Mouse (Mus musculus) kidney, adult 8-10 months (tissue): ENCODE results near the gene Mylk4.

Source experiments
- DNase-seq, 2 experiments: peaks; one replicate each; pipeline ENCODE4 v3.0.0; 2022

The Mylk4 gene

DNA sequence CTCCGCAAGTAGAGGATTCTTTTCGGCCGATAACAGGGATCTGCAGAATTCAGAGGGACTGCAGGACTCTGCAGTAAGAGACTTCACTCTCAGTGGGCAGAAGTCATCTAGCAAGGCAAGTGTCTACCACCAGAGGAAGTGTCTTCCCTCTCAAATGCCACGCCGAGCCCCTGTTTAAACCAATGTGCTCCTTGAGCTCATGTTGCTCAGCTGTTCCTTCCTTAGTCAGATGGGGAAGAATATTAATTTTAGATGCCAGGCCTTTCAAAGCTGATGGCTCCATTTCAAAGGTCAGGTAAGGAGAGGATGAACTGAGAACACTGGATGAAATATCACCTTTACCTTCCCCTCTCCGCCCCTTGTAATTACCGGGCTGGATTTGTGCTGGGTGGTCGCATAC is at the start of gene Mylk4:
Gene Mylk4 (minus strand): TSS at position 139 of the 400 bp plus-strand sequence.
- DNase-seq = no peak

DNA sequence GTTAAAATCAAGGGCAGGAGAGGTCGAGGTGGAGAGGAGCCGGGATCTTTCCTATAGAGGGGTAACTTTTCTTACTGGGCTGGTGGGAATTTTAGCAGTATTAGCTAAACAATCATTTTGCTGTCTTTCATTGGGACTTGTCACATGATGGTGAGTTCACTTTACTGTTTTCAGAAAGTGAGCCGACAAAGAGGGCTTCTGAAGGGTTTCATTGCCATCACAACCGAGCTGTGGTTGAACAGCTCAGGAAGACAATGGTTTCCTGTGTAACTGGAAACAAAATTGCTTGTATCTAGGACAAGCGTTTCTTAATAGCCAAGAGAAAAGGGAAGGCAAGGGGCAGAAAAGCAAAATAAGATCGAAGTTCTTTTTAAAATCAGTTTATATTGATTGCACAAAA is 49.5 kb upstream of the Mylk4 start:
- no peak for DNase-seq

DNA sequence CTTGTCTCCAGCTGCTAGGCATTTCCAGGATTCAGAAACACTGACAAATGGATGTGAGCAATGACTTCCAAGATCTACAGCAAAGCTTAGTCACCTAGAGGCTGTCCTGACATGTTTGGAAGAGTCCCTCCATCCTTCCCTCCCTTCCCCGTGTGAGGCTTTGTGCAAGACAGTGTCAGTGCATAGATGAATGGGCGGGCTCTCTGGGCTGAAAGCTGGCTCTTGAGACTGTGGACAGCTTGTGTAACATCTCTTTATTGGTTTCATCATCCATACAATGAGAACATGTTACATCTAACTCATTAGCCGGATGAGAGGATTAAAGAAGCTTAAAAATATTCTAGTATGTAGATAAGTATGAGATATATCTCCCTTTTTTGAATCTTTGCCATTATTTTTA is 49.0 kb upstream of the Mylk4 start:
- DNase-seq = no peak

DNA sequence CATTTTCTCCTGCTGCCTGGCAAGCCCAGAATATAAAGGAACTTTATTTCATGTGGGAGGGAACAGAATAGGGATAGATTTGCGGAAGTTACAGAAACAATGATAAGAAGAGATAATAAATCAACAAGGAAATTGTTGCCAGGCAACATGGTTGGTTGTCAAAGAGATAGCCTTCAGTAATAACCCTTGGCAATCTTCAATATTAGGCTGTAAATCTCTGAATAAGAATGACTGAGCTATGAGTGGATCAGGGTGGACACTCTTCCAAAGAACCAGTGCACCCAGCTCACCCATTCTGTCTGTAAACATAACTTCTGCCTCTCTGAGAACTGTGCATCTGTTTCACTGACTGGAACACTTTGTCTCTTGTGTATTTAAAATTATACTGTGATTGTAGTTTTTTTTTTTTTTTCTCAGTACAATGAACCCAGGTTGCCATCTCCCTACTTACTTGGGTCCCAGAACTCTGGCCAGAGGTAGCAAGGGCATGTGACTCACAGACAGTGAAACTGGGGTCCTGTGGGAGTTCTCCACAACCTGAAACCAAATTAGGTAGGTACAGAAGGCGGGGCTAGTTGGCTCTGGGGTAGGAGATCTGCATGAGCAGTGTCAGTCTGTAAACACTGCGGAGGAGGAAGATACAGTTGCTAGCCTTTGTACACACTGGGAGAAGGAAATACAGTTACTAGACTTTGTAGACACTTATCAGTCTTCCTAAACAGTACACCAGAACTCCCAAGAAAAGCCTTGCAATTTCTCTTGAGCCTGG is 47.9 kb upstream of the Mylk4 start:
- no peak for DNase-seq

DNA sequence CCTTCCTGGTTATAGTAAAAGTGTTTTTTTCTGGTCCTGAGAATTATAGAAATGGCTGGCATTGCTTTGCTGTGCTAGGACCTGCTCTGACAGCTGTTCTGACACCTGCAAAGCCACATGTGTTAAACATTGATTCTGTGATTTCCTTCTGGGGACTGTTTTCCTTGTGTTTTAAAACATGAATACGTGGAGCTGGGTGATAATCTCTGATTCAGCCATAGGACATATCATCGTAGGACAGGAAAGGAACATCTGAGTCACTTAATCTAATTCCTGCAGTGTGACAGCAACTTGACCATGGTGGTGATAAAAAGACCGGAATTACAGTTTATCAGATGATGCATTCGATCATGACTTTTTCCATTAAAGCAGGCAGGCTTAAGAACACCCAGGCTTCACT is 45.1 kb upstream of the Mylk4 start:
- no peak for DNase-seq

DNA sequence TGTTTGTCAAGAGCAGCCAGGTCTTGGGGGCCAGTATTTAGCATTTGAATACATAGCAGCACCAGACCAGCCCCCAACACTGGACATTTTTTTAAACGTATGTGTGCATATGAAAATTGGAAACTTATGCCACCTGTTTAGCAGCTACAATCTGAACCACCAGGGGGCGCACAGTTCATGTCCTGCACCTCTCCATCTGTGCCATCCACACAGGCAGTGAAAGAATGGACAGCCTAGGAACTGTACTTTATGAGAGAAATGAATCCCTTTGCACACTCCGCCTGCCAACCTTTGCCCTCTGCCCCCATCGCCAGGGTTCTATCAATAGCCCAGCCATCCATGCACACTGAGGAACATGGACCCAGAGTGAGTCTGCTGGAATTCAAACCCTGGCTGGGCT is 44.2 kb upstream of the Mylk4 start:
- peak in 1 of 2 experiments; percentile 67 for DNase-seq

DNA sequence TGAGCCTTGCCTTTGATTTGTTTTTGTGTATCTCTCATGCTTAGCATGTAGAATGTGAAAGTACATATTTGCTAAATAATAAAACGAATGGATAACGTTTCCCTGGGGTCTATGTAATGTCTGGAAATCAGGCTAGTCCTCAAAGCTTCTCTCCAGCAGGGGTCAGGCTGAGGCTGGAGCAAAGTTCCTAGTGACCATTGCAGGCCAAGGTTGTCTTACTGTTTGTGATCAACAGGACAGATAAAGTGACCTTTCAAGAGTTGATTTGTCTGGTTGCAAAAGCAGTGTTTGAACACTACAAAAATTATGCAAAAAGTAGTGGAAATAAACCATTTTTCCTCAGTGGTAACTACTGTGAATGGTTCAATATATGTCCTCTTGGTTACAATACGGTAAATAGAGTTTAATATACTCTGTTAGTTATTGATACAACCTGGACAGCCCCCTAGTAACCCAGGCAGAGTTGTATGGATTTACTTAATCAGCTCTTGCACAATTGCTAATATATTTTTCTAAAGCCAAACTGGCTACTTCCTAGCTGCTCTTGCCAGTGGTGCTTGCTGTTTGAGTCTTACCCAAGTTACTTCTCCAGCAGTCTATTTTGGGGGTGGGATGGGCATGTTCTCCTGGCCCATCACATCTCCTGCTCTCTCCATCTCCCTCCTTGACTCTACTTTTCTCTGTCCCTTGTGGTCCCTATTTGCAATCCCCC is 43.5 kb upstream of the Mylk4 start:
- DNase-seq = no peak

DNA sequence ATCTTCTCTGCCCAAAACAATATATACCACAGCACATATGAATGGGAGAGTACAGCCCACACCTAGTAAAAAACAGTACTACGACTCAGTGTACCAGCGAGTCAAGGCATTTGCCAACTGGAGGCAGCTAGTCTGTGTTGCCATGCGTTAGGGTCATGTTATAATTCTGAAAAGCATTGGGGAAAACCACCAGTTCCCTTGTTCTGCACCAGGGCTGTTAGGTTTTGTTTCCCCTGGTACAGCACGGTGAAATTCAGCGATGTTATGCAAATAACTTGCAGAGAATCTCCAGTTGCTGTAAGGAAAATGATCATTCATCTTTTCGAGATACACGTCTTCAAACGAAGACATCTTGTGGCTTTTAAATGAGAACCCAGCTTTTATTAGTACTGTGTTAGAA is 41.8 kb upstream of the Mylk4 start:
- no peak for DNase-seq

DNA sequence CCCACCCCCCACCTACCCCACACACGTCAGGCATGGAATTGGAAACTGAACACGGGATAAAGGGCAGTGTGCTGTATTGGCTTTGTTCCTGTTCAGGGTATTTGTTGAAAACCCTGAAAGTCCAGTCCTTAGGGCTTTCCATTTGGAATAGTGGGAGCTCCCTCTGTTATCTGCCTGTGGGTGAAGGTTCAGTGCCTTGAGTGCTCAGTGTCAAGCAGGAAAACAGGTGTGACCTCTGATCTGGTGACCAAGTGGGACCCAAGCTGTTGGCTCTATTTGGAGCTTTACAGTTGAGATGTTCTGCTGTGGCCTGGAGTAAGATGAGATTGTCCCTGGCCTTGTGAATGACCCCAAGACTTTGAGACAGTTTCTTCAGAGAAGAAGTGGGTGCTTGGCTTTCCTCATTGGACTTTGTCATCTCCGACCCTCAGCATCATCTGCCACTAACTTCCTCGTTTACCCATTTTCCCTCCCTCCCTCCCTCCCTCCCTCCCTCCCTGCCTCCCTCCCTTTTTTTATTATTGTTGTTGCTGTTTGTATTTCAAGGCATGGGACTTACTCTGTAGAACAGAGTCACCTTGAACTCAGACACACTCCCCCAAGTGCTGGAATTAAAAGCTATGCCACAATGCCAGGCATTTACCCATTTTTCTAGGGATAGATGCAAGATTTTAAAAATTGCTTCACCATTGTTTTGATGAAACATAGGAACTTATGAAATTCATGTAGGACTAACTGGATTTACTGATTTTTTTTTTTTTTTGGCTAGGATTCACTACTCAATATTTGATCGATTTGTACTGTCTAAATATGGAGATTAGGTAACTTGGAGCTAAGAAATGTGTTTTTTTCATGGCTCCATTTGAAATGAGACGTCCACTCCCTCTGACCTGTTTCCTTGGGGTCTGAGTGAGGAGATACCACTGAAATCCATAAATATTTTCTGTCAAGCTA is 40.9 kb upstream of the Mylk4 start:
- no peak for DNase-seq

DNA sequence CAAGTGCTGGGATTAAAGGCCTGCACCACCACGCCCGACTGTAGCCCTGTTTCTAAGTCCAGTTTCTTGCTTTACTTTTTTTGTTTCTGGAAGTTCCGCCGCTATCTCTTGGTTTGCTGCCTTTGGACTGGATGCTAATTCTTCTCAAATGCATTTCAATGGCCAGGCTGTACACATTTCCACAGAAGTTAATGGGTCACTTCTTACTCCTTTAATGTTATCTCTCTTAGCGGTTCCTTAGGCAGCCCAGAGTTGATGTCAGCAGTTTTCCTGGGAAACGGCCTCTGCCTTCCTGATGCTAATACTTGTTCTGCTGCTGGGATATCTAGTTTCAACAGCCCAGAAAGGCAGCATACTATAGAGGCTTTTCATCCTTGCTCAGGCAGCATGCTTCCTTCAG is 39.4 kb upstream of the Mylk4 start:
- no peak for DNase-seq

DNA sequence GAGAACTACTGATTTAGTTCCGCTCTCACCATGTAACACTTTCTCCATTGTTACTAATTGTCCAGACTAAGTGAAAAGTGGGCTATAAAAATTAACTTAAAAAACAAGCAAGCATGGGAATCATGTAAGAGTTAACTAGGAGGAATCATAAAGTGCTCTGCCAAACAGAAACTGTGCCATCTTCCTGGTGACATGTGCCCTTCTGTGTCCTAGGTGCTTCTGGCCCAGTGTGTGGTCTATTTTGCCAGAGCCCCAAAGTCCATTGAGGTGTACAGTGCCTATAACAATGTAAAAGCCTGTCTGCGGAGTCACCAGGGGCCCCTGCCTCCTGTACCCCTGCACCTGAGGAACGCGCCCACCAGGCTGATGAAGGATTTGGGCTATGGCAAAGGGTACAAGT is 37.9 kb upstream of the Mylk4 start:
- DNase-seq = no peak

DNA sequence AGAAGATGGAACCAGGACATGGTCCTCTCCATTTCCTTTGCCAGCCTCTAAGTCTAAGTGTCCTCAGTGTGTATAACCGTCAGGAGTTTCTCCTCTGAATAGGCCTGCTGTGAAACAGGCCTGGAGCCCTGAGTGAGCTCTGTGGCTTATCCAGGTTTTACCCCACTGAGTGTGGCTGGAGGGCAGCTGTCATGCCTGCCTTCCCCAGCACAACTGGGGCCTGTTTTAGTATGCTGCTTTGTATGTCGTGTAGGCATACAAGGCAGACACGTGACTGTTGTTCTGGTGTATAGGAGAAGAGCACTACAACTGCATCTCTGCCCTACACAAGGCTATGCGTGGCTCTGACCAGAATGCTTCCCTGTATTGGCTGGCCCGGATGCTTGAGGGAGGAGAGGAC is 36.2 kb upstream of the Mylk4 start:
- no peak for DNase-seq

DNA sequence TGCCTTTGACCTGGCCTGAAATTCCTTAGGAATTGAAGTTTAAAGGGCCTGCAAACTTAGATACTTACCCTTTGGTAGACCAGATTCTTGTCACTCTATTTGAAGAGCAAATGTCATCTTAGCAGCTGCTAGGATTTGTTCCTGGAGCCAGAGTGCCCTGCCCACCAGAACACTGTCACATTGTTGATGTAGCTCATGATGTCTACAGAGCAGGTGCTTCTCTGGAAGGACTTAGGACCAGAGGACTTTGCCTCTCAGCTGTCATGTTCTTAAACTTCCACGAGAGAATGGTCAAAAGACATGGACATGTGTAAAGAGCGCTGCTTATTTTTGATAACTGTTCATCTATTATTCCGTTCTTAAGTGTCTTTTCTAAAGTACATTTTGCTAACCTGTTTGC is 35.5 kb upstream of the Mylk4 start:
- no peak for DNase-seq

DNA sequence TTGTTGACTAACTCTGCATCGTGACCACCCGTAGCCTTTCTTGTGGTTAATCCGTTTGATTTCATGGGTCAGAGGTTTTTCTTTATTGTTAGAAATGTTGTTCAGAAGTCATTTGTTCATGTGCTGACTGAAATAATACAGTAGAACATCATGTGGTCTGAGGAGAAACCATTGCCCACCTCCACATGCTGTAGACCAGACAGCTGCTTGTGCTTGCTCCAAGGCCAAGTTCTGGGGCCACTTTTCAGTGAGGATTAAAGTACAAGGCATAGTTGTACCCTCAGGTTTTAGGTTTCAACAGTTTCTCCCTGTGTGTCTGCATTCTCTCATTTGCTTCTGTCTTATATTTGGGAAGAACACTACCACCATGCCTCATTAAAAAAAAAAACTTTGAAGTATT is 23.9 kb upstream of the Mylk4 start:
- no peak for DNase-seq

DNA sequence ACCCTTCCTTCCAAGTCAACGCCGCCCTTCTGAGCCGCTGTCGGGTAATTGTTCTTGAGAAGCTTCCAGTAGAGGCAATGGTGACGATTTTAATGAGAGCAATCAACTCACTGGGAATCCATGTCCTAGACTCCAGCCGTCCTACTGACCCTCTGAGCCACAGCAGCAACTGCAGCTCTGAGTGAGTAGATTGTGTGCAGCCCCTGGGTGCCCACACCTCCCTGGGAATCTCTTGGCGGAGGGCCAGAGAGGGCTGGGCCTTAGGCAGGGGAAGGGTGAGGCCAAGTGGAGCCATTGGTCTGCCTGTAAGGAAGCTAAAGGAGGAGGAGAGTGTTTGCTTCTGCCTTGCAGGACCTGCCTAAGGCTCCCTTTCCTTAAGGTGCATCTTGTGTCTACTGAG is 23.1 kb upstream of the Mylk4 start:
- DNase-seq = no peak

DNA sequence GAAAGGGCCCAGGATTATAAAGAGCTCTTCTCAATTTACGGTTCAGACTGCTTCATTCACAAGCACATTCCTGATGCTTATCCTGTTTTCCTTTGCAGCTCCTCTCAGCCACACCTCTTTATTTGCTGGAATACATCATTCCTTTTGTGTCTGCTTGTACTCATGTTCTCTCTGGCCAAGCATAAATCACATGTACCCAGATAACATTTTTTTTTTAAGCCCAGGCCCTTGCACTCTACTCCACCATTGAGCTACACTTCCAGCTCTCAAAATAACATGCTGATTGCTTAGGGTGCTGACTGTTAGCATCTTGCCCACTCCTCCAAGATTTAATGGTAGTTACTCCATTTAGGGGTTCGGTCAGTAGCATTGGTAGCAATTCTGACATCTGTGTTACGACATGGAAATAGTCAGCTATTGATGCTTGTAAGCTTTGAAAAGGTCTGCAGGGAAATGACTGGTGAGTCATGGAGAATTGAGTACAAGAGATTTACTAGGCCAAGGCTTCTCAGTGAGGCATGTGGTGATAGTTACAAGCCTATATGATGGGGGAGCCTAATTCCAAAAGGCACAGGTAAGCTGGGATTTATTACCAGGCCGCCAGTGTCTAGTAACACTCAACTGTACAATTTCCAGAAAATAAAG is 20.1 kb upstream of the Mylk4 start:
- no peak for DNase-seq

DNA sequence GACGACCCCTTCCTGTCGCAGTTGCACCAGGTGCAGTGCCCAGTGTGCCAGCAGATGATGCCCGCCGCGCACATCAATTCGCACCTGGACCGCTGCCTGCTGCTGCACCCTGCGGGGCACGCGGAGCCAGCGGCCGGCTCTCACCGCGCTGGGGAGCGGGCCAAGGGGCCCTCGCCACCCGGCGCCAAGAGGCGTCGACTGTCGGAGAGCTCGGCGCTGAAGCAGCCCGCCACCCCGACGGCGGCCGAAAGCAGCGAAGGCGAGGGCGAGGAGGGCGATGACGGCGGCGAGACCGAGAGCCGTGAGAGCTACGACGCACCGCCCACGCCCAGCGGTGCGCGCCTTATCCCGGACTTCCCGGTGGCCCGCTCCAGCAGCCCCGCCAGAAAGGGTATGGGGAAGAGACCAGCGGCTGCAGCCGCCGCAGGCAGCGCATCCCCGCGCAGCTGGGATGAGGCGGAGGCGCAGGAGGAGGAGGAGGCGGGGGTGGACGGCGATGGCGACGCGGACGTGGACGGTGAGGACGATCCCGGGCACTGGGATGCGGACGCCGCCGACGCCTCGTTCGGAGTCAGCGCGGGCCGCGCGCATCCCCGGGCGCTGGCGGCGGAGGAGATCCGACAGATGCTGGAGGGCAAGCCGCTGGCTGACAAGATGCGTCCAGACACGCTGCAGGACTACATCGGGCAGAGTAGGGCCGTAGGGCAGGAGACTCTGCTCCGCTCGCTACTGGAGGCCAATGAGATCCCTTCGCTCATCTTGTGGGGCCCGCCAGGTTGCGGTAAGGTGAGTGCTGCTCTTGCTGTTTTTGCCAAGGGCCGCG is 18.7 kb upstream of the Mylk4 start, which contains the start of gene D930007J09Rik:
Gene D930007J09Rik (minus strand): TSS at position 591 of the 823 bp plus-strand sequence.
- peak; percentile 19 to 25 for DNase-seq

DNA sequence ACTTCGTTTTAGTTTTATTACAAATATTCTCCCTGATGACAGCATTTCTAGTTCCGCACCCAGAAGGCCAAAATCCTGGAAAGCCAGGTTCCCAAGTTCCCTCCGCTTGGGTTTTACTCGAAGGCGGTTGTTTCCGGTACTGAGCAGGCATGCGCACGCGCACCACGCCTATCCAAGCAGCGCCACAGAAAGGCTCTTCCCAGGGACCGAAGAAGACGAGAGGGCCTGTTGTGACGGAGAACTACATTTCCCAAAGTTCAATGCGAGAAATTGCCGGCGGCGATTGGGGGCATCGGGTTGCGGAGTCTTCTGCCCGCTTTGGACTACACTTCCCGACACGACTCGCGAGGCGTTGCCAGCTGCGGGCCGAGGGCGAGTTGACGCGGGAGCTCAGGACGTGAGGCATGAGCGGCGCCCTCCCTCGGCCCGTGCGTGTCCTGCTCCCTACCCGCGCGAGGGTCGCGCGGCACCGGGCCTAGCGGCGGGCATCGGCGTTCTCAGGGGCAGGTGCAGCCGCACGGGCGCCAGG is 18.0 kb upstream of the Mylk4 start, which contains the start of gene Wrnip1:
Gene Wrnip1 (plus strand): TSS at position 346 of the 529 bp plus-strand sequence.
- DNase-seq = peak; percentile 99

DNA sequence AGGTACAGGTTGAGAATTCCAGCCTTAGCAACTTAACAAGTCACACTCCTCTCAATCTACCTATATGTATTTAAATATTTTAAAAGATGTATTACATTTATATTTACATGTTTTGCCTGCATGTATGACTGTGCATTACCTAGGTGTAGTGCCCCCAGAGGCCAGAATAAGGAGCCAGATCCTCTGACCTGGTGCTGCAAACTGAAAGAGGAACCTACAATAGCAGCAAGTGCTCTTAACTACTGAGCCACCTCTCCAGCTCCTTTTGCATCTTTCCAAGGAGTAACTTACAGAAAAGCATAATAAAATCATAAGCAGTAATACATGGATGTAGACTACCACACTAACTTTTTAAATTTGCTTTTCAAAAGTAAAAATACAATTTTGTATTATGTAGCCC is 17.1 kb upstream of the Mylk4 start:
- DNase-seq = peak in 1 of 2 experiments; percentile 28

DNA sequence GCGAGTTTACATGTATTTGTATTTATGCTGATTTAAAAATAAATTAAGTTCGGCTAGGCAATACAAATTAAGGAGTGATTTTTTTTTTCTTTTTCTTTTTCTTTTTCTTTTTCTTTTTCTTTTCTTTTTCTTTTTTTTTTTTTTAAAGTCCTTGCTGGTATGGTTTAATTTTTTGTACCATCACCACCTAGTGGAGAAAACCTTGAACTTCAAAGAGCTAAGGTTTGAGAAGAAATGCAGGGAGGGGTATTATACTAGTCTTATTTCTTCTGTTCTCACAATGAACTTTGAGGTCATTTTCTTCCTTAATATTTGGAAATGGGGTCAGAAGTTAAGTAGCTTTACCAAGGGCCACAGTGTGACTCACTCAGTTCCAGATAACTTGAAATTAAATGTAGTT is 15.4 kb upstream of the Mylk4 start:
- DNase-seq = no peak

DNA sequence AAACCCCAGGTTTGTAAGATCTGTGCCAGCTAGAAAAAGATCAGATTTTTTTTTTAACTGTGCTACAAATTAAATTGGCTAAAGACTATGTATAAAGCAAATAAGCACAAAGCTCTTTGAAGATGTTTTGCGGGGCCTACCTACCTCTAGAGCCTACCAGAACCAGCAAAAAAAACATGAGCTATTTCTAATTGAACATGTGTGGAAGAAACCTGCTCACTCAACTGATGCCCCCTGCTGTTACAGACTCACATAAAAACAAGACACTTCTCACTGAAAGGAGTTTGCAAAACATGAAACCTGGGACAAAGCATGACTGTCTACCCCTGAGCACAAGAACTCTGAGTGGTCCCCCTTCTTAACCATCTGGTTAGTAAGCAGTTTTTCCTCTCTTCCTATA is 13.3 kb upstream of the Mylk4 start:
- DNase-seq = no peak

DNA sequence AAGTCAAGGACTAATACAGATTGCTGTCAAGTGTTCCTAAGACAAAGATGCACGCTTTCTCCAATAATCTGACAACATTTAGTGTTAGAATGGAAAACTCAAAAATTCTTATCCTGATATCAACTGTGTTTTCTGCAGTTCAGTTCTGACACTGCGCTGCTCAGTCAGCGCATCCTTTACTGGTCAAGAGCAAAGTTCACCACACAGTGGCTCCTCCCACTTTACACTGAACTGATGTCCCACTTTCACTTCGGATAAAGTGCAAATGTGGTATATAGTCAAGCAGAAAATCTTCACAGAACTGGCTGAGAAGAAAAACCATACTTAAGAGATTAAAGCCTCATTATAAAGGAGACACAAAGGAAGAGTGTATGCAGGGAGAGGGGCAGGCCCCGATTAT is 11.4 kb upstream of the Mylk4 start:
- DNase-seq = peak; percentile 64 to 65
